Mouse (Mus musculus): Measurements from ENCODE around the gene Ina. TPM values are rescaled to one million over a fixed set of nuclear protein-coding genes. Genes with fewer than 3 reads are reported as not detected.
"Not testable (repeated sequence)": the region's sequence is repeated elsewhere in the genome, so short reads cannot be mapped to it uniquely, and the experiment has no call there.

Ina gene
- total RNA-seq, 1 experiment from 2014 or later: not detected

DNA sequence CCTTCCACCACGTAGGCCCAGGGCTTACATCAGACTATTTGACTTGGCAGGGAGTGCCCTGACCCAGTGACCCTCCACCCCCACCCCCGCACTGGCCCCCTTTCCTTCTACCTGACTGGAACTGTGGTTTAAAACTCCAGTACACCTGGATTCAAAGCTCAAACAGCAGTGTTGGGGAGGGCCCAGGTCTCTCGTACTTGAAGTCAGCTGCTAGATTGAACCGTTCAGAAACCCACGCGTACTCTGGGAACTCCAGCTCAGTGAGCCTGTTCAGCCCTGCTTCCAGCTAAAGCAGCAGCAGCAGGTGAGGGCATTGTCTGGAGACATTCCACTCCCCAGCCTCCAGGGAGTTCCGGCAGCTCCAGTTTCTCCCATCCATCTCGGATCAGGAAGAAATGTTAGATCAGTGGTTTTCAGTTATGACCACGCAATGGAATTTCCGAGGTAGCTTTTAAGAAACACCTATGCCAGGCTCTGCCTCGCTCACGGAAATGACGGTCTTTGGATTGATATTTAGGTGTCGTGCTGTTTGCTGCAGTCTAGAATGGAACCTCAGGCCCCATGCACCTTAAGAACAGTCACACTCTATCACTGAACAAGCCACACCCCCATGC is 31.0 kb upstream of the Ina start:
- no peak for ATAC-seq (replicated peaks; ENCODE audit: insufficient number of reproducible peaks, low FRiP score, low TSS enrichment, poor library complexity, severe bottlenecking)

DNA sequence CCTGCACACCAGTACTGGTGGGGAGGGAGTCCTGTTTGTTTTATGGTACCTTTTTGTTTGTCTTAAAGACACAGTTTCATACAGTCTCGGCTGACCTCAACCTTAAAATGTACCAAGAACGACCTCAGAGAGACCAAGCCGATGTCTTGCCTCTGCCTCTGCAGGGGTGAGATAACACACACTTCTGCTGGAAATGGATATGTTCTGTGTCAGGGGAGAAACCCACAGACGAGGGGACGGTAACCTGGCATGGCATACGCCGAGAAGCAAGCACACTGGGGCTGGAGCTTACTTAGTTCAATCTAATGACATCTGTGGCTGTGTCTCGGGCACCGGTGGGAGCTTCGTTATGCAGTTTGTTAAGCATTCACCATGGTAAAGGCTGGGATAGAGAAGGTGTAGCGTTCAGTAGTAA is 30.5 kb upstream of the Ina start:
- ATAC-seq (replicated peaks; ENCODE audit: insufficient number of reproducible peaks, low FRiP score, low TSS enrichment, poor library complexity, severe bottlenecking): no peak

- peak; percentile 68 for ATAC-seq (replicated peaks; ENCODE audit: insufficient number of reproducible peaks, low FRiP score, low TSS enrichment, poor library complexity, severe bottlenecking)
Observed at GRCm38 (mm10) chr19:46984726-46985622, 29.5 kb upstream of the Ina start.

DNA sequence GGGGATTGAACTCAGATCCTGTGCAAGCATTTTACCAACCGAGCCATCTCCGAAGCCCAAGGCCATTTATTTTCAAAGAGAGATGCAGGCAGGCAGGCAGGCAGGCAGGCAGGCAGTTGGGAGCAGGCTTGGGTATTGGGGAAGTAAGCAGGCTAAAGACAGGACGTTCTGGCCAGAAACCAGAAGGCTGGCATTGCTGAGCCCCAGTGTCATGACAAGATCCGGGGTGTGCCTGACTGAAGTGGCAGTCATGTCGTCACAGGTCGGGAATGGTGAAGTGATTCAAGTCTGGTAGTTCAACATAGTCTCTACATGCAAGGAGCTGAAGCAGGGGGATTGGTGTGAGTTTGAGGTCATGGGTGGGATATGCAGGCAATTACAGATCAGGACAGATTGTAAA is 26.9 kb upstream of the Ina start:
- peak; percentile 65 for ATAC-seq (replicated peaks; ENCODE audit: insufficient number of reproducible peaks, low FRiP score, low TSS enrichment, poor library complexity, severe bottlenecking)

- no peak for ATAC-seq (replicated peaks; ENCODE audit: insufficient number of reproducible peaks, low FRiP score, low TSS enrichment, poor library complexity, severe bottlenecking)
Observed at GRCm38 (mm10) chr19:46988231-46989087, 26.0 kb upstream of the Ina start.

DNA sequence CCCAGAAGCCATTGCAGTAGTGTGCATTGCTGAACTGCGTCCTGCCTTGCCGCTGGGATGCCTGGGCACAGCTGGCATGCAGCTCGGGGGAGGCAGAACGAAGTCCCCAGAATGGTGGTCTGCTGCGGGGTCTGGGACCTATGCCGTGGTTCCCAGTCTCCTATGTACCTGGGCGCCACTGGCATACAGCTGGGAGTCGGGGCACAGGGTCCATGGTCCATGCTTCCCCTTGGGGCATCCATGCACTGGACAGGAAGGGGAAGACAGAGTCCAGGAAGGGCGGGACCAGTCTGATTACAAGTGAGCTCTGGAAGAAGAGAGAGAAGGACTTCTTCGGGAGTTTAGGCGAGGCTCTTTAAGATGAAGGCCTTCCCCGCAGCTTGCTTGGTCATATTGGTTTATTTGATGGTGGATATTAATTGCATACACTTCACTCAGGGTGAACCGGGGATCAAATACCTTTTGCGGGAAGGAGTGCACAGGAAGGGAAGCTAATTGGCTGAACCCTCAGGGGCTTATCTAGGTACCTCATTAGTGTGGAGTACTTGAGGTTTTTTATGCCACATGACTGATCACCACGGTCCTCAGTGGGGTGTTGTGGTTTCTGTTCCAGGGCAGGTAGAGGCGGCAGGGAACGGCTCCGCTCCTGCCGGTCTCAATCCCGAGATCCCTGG is 24.9 kb upstream of the Ina start:
- no peak for ATAC-seq (replicated peaks; ENCODE audit: insufficient number of reproducible peaks, low FRiP score, low TSS enrichment, poor library complexity, severe bottlenecking)

- ATAC-seq (replicated peaks; ENCODE audit: insufficient number of reproducible peaks, low FRiP score, low TSS enrichment, poor library complexity, severe bottlenecking): no peak
Observed at GRCm38 (mm10) chr19:46990153-46990518, 24.4 kb upstream of the Ina start.

DNA sequence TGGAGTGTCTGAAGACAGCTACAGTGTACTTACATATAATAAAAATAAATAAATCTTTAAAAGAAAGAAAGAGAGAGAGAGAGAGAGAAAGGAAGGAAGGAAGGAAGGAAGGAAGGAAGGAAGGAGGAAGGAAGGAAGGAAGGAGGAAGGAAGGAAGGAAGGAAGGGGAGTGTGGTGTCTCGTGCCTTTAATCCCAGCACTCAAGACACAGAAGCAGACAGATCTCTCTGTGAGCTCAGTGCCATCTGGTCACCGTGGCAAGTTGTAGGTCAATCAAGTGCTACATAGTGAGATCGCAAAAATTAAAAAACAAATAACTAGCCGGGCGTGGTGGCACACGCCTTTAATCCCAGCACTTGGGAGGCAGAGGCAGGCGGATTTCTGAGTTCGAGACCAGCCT is 23.9 kb upstream of the Ina start:
- not testable (repeated sequence) for ATAC-seq (replicated peaks; ENCODE audit: insufficient number of reproducible peaks, low FRiP score, low TSS enrichment, poor library complexity, severe bottlenecking)

GRCm38 (mm10) chr19:46991145-46991544 is 23.4 kb upstream of the Ina start:
- ATAC-seq (replicated peaks; ENCODE audit: insufficient number of reproducible peaks, low FRiP score, low TSS enrichment, poor library complexity, severe bottlenecking): peak; percentile 85

- not testable (repeated sequence) for ATAC-seq (replicated peaks; ENCODE audit: insufficient number of reproducible peaks, low FRiP score, low TSS enrichment, poor library complexity, severe bottlenecking)
Observed at GRCm38 (mm10) chr19:46992329-46992728, 22.2 kb upstream of the Ina start.

GRCm38 (mm10) chr19:46996095-46996494 is 18.4 kb upstream of the Ina start:
- no peak for ATAC-seq (replicated peaks; ENCODE audit: insufficient number of reproducible peaks, low FRiP score, low TSS enrichment, poor library complexity, severe bottlenecking)

DNA sequence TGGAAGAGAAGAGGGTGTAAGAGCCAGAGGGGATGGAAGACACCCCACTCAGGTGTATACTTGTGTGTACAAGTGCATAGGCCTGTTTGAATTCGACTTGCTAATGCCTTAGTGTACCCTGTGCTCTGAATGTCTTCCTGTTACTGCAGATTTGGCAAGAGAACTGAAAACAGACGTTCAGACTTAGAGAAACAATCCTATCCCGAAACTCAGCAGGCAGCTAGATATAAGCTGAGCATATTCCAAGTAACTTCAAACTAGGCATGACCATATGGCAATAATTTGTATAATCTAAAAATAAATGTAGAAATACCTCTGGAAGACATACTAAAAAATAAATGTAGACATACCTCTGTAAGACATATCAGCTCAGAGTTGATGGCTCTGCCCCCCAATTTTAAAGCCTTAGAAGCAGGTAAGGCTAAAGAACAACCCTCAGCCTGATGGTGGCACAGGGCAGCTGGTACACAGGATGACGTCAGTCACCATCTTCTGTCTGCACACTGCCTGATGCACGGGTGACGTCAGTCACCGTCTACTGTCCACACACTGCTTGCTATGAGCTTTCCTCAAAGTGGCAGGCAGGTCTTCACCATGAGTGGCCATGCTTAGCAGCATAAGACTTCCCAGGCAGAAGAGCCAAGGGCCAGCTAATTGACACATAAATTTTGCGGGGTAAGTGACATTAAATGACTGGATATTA is 16.2 kb upstream of the Ina start:
- no peak for ATAC-seq (replicated peaks; ENCODE audit: insufficient number of reproducible peaks, low FRiP score, low TSS enrichment, poor library complexity, severe bottlenecking)

DNA sequence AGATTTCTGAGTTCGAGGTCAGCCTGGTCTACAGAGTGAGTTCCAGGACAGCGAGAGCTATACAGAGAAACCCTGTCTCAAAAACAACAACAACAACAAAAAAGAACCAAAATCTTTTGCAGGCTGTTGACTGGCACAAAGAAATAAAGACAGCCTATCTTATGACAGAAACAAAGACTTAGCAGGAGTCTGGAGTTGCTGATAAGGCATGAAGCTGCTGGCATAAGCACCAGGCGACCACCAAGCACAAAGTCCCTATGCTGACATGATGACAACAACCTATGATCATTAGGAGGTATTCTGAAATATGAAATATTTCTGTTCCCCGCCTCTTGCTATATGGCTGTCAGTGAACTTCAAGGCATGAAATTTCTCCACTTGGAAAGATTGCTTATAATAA is 15.5 kb upstream of the Ina start:
- ATAC-seq (replicated peaks; ENCODE audit: insufficient number of reproducible peaks, low FRiP score, low TSS enrichment, poor library complexity, severe bottlenecking): no peak

GRCm38 (mm10) chr19:46999753-47000152 is 14.7 kb upstream of the Ina start:
- ATAC-seq (replicated peaks; ENCODE audit: insufficient number of reproducible peaks, low FRiP score, low TSS enrichment, poor library complexity, severe bottlenecking): no peak

- not testable (repeated sequence) for ATAC-seq (replicated peaks; ENCODE audit: insufficient number of reproducible peaks, low FRiP score, low TSS enrichment, poor library complexity, severe bottlenecking)
Observed at GRCm38 (mm10) chr19:47000357-47000756, 14.1 kb upstream of the Ina start.

- ATAC-seq (replicated peaks; ENCODE audit: insufficient number of reproducible peaks, low FRiP score, low TSS enrichment, poor library complexity, severe bottlenecking): peak; percentile 36; the same call in 1 of the 2 replicates
Observed at GRCm38 (mm10) chr19:47003742-47004511, 10.6 kb upstream of the Ina start.

GRCm38 (mm10) chr19:47005873-47006272 is 8.6 kb upstream of the Ina start:
- no peak for ATAC-seq (replicated peaks; ENCODE audit: insufficient number of reproducible peaks, low FRiP score, low TSS enrichment, poor library complexity, severe bottlenecking)

GRCm38 (mm10) chr19:47006321-47006720 is 8.2 kb upstream of the Ina start:
- no peak for ATAC-seq (replicated peaks; ENCODE audit: insufficient number of reproducible peaks, low FRiP score, low TSS enrichment, poor library complexity, severe bottlenecking)

Measured in monocyte, adult 5-6 weeks (primary cell).